Mouse (Mus musculus) erythroblast, embryonic 14.5 days (primary cell): ENCODE measurements around the gene Armh3.

Experiments used
- GATA1 ChIP-seq: IDR thresholded peaks from 2 replicates; pipeline ENCODE4 v1.6.1; 2012; ENCODE audit warnings: low read length, inconsistent platforms, mixed read lengths
- TAL1 ChIP-seq: IDR thresholded peaks from 3 replicates; pipeline ENCODE4 v1.6.1; 2012; ENCODE audit warnings: low read length, inconsistent platforms, mixed read lengths

DNA sequence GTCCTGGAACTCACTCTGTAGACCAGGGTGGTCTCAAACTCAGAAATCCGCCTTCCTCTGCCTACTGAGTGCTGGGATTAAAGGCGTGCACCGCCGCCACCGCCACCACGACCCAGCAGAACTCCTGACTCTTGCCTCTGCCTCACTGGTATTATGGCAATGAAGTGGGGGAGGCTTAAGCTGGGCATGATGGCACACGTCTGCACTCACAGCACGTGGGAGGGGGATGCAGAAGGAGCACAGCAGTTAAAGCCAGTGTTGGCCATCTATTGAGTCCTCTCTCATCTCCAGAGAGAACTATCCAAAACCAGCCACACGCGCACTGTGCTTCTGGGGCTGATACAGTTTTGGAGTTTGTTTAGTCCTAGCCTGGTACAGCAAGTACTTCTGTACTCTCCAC lies 164.6 kb downstream of the Armh3 start:
- TF ChIP-seq GATA1, result no peak
- TF ChIP-seq TAL1, result no peak
